Mouse (Mus musculus) right cerebral cortex, postnatal 4 days (tissue): ENCODE results near the gene 1700029F12Rik.
"Not testable (repeated sequence)": the region's sequence is repeated elsewhere in the genome, so short reads cannot be mapped to it uniquely, and the experiment has no call there.

ENCODE experiments used
- DNase-seq: peaks from one replicate; pipeline ENCODE4 v3.0.0-alpha.2; 2022

1700029F12Rik gene

GRCm38 (mm10) chr13:97034262-97034661, at the start of gene 1700029F12Rik:
1700029F12Rik (minus strand) TSS chr13:97034362.
- DNase-seq = no peak

DNA sequence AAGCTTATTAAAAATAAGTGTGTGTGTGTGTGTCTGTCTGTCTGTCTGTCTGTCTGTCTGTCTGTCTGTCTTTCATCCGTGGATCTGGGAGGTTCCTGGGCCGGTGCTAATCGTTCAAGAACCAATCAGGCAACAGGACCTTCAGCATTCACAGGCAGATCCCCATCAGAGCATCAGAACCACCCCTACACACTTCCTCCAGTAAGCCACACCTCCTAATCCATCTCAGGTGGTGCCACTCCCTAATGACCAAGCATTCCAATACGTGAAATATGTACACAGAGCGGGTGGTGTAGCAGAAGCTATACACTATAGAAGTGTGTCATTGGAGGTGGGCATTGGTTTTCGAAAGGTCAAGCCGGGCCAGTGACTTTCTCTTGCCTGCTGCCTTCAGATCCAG, 48.3 kb upstream of the 1700029F12Rik start:
- DNase-seq = no peak

GRCm38 (mm10) chr13:97080615-97081014, 46.5 kb upstream of the 1700029F12Rik start:
- DNase-seq = no peak

DNA sequence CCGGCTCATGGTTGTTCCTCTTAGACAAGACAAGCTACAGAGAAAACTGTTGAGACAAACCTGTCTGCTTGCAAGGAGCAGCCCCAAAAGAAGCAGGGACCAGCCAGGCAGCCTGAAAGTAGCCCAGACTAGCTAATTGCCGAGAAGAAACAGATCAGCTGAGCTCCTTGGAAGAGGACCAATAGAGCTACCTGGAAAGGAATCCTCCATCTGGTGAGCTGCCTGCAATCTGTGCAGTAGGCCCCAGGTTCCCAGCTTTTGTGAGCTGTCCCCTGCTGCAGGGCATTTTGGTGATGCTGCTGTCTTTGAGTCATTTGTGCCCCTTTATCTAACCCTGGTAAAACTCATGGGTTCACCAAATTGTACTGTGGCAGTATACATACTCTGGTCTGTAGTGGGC, 46.0 kb upstream of the 1700029F12Rik start:
- DNase-seq = no peak

DNA sequence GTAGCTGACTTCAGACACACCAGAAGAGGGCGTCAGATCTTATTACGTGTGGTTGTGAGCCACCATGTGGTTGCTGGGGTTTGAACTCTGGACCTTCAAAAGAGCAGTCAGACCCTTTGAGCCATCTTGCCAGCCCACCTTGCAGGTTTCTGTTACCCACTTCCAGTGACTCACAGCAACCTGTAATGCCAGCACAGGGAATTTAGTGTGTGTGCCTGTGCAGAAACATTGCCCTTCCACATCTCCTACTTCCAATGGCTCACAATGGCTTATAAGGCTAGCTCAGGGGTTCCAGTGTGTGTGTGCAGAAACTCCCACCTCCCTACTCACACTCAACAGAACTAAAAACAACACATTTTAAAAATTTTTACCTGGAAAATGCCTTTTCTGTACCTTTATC, 43.4 kb upstream of the 1700029F12Rik start:
- no peak for DNase-seq

DNA sequence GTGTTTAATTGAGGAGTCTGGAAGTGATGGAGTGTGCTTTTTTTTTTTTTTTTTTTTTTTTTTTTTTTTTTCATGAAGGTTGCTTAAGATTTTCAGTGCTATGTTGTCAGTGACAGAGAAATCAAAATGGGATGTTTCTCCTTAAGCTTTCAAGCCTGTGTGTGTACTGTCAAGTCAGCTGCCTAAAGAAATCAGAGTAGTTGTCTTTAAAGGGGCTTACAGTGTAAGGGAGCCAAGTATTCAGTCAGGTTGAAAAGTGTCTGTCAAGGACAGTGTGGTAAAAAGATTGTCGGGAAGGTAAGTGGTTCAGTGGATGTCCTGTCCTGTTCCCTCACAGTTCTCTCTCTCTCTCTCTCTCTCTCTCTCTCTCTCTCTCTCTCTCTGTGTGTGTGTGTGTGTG, 39.3 kb upstream of the 1700029F12Rik start:
- no peak for DNase-seq

- peak; percentile 57 for DNase-seq
These were observed 37.6 kb upstream of the 1700029F12Rik start for GRCm38 (mm10) chr13:97071626-97072241.

DNA sequence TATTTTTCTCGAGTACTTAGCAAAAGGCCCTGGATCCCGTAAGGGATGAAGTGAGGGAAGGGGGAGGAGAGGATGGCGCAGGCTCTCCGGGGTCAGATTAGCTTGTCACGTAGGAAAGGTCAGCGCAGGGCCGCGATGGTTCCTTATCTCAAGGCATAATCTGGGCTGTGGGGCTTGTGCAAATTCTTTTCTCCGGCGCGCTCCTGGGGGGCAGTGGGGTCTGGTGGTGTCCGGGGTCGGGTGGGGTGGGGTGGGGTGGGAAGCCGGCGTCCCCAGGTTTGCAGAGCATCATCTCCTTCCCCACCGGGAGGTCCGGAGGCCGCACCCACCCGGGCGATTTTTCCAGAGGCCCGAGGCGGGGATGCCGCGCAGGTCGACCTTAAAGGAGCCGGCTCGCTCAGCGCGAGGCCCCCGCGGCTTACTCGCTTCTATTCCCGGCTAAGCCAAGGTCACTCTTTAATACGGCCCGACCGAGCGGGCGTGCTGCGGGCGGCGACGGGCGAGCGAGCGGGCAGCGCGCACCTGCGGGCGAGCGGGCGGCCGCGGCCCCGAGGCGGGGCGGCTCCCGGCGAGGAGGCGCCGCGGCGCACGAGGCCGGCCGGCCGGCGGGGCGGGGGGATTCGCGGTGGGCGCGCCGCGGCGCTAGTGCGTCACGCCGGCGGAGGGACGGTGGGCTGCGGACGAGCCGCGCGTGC, 36.9 kb upstream of the 1700029F12Rik start:
- peak; percentile 67 for DNase-seq

- DNase-seq = no peak
These were observed 34.0 kb upstream of the 1700029F12Rik start for GRCm38 (mm10) chr13:97068151-97068550.

GRCm38 (mm10) chr13:97067691-97068090, 33.5 kb upstream of the 1700029F12Rik start:
- no peak for DNase-seq

DNA sequence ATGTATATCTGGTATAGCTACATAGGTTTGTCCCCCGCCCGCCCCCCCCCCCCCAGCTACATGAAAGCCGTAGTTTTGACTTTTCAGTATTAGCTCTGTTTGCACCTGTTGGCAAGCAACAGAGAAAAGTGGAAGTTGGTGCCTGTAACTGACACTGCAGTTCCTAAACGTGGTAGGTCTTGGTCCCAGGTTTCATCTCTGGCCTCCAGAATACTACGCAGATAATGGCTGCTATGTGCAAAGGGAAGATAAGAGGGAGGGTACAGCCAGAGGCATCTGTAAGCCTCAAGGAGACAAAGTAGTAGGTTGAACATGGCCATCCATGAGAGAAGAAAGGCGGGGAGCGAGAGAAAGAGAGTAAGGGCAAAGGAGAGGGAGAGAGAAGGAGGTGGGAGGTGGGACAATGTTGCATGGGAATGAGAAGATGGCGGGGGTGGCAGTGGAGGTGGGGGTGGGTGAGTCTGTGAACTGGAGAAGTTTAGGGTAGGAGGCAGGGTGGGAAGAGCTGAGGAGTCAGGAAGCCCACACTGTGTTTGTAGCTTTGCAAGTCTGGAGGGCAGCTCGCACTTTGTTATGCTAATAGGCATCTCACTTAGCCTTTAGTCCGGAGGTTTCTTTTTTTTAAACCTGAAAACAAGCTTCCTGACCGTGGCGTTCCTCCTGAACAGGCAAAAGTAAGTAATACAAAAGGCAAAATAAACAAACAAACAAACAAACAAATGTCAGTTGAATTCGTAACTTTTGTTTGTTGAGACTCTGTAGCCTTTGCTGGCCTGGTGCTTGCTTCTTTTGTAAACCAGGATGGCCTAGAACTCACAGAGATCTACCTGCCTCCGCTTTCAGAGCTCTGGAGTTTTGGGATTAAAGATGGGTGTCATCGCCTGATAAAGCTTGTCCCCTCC, 32.7 kb upstream of the 1700029F12Rik start, which contains the start of gene Fam169a:
Fam169a (plus strand) TSS at position 638 of the 902 bp plus-strand sequence.
- DNase-seq = no peak

- DNase-seq = not testable (repeated sequence)
These were observed 30.9 kb upstream of the 1700029F12Rik start for GRCm38 (mm10) chr13:97064844-97065621.

GRCm38 (mm10) chr13:97064413-97064812, 30.3 kb upstream of the 1700029F12Rik start:
- no peak for DNase-seq

- no peak for DNase-seq
These were observed 29.3 kb upstream of the 1700029F12Rik start for GRCm38 (mm10) chr13:97063431-97063830.

- no peak for DNase-seq
These were observed 28.0 kb upstream of the 1700029F12Rik start for GRCm38 (mm10) chr13:97062151-97062550.

GRCm38 (mm10) chr13:97060331-97060730, 26.2 kb upstream of the 1700029F12Rik start:
- no peak for DNase-seq

- DNase-seq = no peak
These were observed 25.6 kb upstream of the 1700029F12Rik start for GRCm38 (mm10) chr13:97059746-97060145.

- no peak for DNase-seq
These were observed 23.7 kb upstream of the 1700029F12Rik start for GRCm38 (mm10) chr13:97057817-97058216.

DNA sequence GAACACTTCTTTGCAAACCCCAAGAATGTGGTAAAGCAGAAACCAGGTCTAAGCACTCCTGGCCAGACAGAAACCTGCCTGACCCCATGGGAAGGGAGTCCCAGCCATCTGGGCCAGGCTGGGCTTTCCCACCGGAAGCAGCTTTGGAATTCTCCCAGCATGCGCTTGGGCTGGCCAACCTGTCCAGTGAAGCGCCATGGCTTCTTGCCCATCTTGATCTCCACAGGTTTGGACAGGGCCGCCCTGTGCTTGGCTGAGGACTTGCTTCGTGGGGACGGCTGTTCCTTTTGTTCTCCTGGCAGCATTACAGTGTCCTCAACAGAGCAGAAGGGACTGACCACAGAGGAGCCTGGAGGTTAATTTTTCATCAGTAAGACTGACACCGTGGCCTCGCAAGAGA, 19.7 kb upstream of the 1700029F12Rik start:
- DNase-seq = peak; percentile 22

DNA sequence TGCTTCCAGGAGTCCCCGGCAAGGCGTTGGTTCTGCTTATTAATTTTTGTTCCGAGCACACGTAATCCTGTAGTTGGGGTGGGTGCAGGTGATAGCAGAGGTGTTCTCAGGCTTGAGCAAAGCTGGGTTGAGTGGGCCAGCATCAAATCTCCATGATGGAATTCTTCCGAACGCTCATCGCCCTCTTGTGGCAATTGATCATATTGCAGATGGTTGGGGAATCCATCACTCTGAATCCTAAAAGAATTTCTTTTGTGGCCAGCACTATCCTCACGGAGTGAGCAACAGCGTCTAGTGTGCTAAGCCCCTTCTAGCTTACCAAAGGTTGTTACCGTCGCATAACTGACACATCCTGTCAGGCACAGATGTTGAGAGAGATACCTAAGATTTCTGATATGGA, 18.5 kb upstream of the 1700029F12Rik start:
- peak; percentile 85 for DNase-seq

GRCm38 (mm10) chr13:97051158-97051557, 17.0 kb upstream of the 1700029F12Rik start:
- DNase-seq = peak; percentile 39

GRCm38 (mm10) chr13:97030075-97030474, 4.1 kb downstream of the 1700029F12Rik start:
- DNase-seq = no peak

DNA sequence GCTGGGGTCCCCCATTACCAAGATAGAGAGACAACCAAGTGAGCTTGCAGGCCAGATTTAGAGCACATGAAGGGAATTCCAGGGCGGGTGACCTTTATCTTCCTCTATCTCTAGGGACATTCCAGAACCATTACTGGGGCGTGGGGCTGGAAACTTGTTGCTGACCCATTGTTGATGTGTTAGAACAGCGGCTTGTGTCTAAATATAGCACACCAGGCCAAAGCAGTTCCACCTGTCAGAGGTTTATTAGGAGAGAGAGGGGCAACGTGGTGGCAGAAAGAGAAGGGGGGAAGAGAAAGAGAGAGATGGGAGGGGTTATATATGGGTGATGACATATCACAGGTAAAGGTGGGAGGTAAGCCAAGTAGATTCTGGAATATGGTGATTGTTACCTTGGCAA, 12.3 kb downstream of the 1700029F12Rik start:
- no peak for DNase-seq
